Mouse (Mus musculus): ENCODE data around the gene Cpa4.

Cpa4 gene

DNA sequence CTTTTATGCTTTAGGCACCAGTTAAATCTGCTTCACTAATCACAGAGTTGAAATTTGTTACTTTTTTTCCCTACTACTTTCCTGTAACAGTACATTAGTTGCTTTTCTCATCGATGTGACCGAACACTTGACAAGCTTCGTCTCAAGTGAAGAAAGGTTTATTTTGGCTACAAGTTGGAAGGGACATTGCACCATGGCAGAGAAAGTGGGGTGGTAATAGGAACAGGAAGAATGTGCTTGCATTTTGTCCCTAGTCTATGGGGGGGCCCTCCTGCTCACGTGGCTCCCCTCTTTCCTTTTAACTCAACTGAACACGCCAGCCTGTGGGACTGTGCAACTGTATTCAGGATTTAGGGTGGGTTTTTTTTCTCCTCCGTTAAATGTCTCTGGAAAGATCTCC is 15.5 kb upstream of the Cpa4 start:
- no peak for DNase-seq

DNA sequence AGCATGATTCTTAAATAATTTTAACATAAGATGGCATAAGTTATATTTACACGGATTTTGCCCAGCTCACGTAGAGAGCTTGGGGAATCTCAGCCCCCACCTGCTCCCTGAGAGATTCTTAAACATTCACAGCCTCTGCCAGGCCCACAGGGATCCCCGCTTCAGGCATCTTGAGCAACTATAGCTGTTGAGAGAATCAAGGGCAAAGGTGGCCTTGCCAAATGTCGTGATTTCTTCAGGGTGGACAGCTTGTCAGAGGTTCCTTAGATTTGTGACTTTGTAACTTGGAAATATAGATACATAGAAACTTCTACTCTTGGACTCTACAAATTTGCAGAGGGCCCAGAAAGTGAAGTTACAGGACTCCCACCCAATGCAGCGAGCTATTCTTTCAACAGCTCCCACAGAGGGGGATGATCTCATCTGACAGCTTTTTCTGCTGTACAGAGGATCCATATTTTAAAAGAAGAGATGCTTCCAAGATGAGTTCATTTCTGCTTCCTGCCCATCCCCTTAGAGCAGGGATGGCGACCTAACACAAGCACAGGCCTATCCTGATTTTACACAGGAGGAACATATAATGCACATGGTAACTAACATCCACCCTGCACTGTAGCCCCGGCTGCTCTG is 14.7 kb upstream of the Cpa4 start:
- no peak for DNase-seq

DNA sequence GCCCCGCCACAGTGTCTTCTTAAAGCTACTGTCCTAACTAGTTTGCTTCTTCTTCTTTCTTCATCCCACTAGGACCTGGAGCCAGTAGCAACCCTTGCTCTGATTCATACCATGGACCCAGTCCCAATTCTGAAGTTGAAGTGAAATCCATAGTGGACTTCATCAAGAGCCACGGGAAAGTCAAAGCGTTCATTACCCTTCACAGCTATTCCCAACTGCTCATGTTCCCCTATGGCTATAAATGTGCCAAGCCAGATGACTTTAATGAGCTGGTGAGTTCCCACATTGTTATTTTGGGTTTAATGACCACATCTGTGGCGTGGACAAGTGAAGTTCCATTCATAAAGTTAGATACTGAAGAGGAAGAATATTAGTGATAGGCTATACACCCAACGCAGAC is 14.1 kb upstream of the Cpa4 start:
- no peak for DNase-seq

DNA sequence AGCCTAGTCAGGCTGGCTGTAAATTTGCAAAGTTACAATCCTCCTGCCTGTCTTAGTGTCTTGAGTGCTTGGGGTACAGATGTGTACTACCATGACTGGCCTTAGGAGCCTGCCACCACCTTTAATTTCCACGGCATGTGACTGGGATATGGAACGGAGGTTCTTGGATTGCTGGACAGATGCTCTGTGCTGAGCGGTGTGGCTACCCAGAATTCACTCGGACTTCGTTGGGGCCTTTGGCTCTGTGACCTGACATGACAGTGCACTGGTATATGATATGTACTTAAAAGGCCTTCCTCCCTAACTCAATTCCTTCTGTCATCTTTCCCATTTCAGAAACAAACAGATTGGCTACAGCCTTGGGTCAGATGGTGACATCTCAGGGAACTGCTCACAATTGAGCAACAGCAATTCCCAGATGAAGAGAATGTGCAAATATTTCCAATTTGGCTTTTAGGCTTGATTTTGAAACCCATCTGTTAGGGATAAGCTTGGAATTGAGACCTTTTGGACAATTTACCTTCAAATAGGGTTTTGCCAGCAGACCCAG is 13.5 kb upstream of the Cpa4 start:
- no peak for DNase-seq

DNA sequence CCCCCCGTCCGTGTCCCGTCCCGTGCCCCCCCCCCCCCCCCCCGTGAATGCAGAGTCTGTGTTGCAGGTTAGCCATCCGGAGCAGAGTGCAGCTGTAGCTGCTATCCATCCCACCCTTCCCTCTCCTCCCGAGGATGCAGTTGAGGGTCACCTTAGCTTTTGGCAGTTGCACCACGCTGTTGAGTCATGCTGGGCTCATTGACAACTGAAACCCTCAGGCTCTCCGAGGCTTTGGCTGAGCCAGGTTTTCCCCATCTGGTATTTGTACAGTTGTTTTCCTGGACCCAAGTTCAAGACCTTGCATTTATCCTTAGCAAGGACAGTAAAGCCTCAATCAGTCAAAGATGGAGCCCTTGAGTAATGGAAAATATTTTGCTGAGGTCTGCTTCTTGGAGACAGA is 12.1 kb upstream of the Cpa4 start:
- DNase-seq, result no peak

DNA sequence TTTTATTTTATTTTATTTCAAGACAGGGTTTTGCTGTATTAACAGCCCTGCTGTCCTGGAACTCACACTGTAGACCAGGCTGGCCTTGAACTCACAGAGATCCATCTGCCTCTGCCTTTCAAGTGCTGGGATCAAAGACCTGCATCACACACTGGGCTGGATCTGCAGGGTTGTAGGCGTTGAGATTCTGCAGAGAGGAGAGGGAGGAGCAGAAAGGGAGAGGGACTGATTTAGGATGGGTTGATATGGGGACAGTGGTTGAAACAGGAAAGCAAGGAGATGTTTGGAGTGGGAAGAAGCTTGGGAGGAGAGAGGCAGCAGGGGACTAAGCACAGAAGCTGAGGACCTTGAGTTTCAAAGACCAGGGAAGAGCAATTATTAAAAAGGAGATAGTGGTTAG is 8.4 kb upstream of the Cpa4 start:
- no peak for DNase-seq

DNA sequence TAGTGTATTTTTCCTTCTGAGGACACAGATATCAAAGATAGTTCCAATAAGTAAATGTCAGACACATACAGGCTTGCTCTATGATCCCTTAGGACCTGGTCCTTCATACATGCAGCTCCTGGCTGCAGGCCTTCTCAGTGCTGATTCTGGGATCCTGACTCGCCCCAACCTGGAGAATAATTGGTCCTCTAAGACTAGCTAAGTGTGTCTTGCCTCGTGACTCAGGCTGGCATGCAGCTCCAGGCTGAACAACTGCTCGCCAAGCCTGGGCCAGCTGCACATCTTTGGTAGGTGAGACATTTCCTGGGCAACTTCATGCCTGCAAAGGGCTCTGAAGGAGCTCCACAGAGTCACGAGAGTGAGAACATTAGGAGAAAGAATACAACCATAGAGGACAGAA is 6.0 kb upstream of the Cpa4 start:
- no peak for DNase-seq

DNA sequence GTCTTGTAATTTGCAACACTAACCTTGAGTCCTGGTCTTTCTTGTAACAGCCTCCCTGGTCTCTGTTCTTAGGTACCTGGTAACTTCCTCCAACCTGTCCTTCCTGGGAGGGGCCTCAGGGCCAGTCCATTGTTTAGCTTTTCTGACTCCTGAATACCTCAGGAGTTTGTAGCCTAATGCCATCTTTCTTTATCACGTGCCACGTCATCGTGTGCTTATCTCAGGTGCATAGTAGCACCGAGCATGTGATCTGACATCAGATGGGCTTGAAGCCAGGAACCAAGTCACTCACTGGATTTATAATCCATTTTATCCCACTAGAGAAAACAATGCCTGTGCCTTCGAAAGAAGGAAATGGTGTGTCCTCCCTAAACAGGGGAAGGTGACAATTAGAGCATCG is 4.6 kb upstream of the Cpa4 start:
- DNase-seq, result no peak

DNA sequence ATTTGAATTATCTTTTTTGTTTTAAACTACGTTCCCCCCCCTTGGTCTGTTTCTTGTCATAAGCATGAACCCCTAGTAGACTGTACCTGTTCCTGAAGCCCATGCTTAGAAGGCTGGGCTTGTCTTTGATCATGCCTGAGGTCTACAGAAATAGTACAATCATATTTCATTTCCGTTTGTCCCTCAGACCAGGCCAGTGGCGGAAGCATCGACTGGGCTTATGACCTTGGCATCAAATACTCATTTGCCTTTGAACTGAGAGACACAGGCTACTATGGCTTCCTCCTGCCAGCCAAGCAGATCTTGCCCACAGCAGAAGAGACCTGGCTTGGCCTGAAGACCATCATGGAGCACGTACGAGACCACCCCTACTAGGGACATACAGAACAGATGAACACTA is 4.1 kb upstream of the Cpa4 start:
- DNase-seq, result no peak

DNA sequence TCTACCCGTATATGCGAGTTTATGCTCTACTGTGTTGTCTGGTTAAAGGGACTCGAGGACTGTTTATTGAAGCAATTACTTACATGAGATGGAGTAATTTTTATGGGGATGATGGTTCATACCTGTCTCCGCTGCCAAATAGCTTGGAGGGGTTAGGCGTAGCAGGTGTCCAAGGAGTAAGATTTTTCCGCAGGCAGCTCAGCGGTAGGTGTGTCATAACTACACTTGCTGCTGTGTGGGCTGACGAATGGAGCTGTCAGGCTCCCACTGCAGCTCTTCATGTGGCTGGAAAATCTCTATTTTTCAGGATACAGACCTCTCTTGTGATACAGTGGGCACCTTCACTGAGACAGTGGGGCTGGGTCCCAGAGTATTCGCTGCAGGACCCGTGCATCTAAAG is 1.2 kb downstream of the Cpa4 start:
- no peak for DNase-seq

DNA sequence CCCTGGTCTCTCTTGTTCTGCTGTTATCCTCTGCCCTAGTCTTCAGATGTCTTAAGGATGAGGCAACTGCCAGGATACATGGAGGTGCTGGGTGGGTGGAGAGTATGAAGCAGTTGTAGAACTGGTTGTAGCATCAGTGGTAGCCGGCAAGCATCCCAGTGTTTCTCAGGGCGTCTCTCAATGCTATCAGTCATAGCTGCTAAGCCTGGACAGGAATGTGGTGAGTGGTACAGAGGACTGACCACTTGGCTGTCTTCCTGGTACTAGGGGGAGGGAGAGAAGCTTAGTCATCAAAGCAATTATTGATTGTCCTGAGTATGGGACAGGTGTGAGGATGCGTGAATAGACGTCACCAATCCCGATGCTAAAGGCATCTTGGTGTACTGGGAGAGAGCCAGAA is 1.8 kb downstream of the Cpa4 start:
- no peak for DNase-seq

DNA sequence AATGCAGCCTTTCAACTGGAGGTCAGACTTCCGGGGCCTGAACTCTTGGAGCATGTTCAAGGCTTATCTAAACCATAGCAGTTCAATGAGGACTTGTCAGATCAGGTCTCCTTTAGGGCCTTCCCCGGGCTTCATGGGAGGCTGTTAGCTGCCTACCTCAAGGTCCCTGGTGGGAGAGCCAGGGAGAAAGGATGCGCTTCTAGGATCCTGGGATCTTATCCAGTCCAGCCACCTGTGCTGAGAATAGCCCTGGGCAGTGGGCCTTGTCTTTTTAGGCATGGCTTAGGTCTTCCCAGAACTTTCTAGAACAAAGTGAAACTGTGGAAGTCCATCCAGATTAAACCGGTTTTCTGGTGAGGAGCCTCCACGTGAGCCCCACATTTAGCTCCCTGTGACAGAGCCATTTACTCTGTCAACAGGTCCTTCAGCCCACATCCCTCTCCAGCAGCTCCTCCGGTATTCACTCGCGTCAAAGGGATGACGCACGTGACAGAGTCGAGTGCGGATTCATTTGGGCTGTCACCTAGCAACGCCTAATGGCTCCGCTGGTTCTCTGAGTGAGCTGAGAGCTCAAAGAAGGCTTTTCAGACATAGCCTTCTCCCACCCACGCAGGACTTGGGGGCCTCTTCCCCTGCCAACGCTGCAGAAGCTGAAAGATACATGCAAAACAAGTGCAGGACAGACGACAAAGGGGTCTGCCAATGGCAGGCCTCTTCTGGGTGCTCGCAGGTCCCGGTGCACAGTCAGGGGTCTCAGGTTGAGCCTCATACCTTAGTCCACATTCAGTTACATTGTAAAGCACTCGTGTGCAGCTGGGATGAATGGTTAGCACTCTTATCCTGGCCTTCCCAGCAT is 4.5 kb downstream of the Cpa4 start:
- DNase-seq, result no peak

DNA sequence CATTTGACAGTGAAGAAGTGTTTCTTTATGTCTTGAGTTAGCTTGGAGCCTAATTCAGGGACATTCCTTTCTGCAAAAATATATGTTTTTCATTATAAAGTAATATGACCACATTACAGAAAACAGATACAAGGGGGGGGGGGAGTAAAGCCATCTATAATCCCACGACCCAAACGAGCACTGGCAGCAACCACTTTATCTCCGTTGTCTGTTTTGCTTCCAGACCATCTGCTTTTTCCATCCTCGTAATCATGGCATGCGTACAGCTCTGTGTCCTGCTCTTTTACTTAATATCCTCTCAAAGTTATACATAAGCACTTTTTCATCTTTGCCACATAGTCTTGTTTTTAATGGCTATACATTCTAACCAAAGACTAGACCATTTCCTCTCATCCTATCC is 5.2 kb downstream of the Cpa4 start:
- no peak for DNase-seq

DNA sequence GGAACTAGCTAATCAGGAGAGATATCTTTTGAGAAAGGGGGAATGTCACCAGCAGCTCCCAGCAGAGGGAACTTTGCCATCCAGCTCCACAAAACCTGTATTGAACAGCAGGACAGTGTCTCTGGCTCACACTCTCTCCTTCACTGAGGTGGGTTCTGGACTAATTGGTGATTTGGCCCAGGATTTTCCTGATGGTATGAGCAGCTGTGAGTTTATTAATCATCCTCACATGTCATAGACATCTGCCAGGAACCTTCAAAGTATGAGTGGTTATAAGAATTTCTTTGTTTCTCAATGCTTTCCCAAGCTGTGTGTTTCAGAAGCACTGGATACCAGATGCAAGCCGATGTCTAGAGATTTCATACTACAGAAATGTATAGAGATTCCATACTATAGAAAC is 6.8 kb downstream of the Cpa4 start:
- DNase-seq, result no peak

DNA sequence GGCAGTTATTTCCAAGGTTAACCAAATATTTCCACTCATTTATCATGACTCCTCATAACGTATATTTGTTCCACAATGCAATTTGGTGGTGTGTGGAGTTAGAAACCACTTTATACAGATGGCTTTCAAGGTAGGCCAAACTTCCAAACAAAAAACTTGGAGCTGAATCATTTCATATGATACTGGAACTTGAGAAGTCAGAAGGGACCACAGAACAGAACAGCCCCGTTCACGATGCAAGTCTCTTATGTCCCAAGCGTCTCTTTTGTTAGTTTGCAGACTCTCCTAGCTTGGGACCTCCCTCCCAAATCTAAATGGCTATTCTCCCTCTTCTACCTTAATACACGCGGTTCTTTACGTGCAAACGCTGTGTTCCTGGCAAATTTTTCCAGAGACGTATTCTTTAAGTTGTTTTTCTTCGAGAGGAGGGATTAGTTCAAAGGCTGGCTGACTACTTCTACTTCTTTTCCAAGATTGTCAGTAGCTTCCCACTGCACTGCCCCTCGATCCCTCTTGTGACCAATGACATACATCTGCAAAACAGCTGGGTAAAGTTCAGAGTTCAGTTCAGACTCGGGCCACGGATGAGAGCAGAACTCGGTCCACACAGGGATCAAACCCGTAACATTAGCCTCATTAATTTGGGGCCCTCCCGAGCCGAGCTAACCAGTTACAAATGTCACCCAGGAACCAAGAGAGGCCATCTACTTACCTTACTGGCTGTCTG is 8.5 kb downstream of the Cpa4 start:
- DNase-seq, result no peak

DNA sequence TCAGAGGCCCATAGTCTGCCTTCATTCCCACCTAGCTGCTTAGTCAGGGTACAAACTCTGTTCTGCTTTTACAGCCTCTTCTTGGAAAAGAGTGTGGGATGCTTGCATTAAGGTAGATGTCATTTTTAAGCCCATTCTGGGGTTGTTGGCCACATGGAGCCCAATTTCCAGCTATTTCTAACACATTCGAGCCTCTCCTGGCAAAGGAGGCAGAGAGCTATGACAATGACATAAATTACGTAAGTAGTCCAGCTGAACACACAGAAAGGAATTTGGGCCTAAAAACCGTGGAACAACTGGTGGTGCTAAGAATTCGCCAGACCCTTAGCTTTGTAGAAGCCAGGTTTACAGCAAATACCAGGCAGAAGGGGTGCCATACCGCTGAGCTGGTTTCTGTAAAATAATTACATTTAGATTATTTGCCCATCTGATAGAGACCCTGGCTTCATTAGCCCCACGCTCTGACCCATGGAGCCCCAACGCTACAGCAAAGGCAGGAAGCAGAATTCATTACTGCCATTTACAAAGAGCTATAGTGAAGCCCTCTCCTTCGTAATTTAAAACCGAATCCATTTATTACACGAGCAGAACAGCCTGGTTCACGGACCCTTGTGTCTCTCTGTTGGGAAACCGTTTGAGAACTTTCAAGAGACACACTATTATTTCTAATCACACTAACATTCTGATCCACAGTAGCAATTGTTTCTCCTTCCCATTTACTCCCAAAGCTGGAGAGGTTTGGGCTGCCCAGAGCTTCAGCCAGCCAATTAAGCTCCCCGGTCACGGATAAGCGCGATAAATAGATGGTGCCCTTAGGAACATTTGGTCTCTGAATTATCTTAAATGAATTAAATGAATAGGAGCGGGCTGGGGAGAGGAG is 12.0 kb downstream of the Cpa4 start:
- no peak for DNase-seq

DNA sequence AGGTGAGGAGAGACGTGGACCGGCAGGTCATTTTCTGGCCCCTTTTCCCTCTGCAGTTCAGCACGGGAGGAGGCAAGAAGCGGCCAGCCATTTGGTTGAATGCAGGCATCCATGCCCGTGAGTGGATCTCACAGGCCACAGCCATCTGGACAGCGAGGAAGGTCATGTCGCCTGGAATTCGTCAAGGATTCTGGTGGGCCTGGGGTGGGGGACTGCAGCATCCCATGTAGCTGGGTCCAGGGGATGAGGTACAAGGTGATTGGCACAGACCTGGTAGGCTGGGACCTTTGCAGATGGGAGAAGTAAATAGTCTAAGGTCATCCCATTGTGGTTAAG is 12.6 kb downstream of the Cpa4 start:
- DNase-seq, result no peak

DNA sequence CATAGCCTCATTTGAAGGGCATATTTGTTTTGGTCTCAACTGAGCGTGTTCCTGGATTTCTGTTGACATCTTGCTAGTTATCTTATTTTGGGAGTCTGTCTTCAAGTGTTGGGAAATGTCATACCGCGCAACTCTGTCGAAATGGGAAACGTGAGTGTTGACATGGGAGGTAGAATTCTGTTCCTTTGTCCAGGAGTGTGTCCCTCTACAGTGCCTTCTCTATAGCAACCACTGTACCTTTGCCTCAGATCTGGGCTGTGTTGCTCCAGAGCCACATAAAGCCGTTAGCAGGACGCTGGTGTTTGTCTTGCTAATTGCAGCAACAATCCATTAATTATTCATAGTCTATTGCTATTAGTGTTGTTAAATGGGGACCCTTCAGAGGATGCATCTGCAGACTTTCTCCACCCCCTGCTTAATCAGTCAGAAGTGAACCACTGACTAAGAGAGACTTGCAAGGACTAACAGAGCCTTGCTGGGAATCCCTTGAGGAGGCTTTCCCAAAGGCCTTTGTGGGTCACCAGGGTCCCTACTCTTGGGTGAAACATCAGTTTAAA is 18.8 kb downstream of the Cpa4 start:
- DNase-seq, result no peak

DNA sequence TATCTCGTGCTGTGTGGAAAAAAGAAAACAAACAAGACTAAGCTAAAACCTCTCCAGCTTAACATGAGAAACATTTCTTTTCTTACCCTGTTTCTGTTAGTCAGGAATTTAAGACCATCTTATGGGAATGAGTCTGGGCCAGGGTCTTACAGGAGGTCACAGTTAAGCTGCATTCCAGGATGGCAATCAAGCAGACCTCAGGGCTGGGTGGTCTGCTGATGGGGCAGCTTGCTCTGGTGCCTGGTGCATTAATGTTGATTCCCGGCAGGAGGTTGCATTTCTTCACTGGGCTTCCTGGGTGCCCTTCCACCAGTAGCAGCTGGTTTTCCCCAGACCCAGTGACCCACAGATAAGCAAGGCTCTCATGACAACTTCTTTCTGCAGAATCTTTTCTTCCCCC is 21.6 kb downstream of the Cpa4 start:
- no peak for DNase-seq

DNA sequence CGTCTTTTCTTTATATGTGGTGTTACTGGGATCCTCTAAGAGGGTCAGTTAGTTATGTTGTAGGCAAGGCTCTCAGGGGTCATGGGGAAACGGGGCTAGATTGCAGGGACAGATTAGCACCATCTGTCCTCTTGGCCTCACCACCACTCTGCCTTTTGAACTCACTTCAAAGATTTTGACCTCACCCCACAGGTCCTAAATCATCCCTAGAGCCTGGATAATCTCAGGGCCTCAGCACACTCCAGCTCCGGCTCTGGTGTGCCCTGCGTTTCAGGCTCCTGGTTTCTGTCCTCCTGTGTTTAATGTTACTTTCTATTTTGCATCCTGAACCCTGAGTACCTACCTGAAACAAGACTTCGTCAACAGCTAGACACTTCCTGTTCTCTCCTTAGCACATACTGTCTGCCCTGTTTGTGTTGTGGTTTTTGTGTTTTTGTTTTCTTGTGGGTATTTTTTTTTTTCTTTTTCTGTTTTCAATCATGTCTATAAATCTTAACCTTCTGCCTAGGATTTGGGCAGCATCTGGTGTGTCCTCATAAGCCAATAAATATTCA is 23.8 kb downstream of the Cpa4 start:
- no peak for DNase-seq

DNA sequence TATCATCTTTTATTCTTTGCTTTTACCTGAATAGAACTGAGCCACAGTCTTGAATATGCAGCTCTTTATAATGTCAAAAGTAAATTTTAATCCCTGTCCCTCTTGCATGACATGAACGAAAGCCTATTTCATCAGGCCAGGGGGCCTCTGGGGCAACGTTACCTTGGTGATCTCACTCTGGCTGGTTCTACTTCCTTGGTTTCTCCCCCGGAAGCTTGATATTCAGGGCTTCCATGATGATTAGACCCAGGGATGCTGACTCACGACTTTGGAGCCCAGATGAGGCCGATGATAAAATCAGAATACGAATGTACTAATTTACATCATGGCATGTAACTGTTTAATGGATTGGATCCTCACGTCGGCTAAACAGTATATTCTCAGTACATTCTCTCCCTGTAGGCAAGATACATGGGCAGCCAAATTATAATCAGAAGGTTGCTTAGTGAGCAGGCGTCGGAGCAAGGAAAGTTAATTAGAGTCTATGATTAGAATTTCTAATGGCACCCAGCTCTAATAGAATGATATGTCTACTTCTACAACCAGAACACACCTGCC is 24.3 kb downstream of the Cpa4 start:
- DNase-seq, result no peak

DNA sequence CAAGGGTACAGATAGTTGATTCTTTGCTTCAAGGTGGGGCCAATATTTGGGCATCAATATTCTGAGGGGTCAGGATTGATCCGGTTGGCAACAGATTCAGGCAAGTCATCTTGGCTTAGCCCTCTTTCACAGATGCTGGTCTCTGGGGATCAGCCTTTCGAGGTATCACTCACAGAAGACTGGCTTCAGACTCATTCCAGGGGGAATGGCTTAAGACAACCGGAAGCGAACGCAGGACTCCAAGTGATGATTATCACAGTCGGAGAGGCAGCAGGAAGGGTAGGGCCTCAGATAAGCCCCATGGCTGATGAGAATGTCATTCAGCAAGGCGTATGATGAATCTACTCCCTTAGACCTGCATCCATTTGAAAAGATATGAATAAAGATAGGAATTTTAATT is 26.2 kb downstream of the Cpa4 start:
- no peak for DNase-seq

All from thymus, postnatal 25 days (tissue).